Mouse (Mus musculus) hindbrain, embryonic 13.5 days (tissue): Measurements from ENCODE around the gene Nr1d2. TPM values are rescaled to one million over a fixed set of nuclear protein-coding genes. Genes with fewer than 3 reads are reported as not detected.

Source experiments
- microRNA-seq: library from miRNA; unstranded; fragments of <30 nt; microRNA quantifications from one replicate; pipeline ENCODE4, GENCODE M21; 2016
- polyA plus RNA-seq: library from polyadenylated mRNA; unstranded; fragments of >200 nt; fragmentation: Nextera tagmentation; extraction: Ambion mirVana; gene quantifications from 2 replicates; pipeline ENCODE4 v1.2.1, GENCODE M21; 2015

The Nr1d2 gene
- polyA plus RNA-seq, 1 experiment from 2014 or later = 3.7 TPM

Small RNAs within 50 kb of the gene (microRNA-seq; reads per million reads assigned to microRNA genes)
- gene Gm44469 = not detected

Other genes starting within 250 kb of the Nr1d2 start
- 40.1 and 43.1 TPM in 2 replicates for gene Nkiras1, start 32.0 kb upstream of the Nr1d2 start, polyA plus RNA-seq
- gene Rpl15, start 32.3 kb upstream of the Nr1d2 start, polyA plus RNA-seq = 296 and 314 TPM in 2 replicates
- gene Ube2e1, start 92.7 kb upstream of the Nr1d2 start, polyA plus RNA-seq = 225 and 228 TPM in 2 replicates